Mouse (Mus musculus): ENCODE data around the gene Cacnb3. TPM values are rescaled to one million over a fixed set of nuclear protein-coding genes. Genes with fewer than 3 reads are reported as not detected.
A peak's percentile ranks its signal among the peaks of the same experiment; 100 is the strongest.

The Cacnb3 gene
- polyA plus RNA-seq, 1 experiment from 2014 or later = 27.2 TPM

DNA sequence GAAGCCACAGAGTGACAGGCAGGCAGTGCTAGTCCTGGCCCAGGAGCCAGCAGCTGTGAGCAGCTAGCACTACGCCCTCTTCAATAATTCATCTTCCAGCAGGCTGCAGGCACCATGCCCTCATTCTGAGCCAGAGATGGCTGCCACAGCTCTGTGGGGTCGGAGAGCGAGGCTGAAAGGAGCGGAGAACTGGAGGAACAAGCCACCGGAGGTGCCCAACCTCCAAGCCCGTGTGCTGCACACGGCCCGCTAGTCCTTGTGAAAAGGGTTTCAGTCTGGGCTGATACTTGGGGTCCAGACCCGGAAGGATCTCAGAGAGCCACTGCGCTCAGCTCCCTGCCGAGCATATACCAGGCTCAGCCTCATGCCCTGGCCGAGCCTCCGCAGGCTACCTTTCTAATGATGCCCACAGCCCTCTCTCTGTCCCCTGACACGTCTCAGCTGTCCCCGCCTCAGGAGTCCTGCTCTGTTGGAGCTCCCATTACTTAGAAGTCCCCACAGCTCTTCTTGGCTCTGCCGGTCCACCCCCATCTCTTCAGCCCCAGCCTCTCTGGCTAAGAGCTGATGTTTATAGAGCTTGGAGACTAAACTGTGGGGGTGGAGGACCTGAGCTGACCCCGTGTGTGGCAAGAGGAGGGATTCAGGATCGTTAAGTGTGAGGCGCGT, 1.9 kb upstream of the Cacnb3 start:
- WGBS = 8% methylated on average over 20 of the region's 20 CpGs
- Histone ChIP-seq H3K4me2 (peak overlapping the region; percentile 53), H3K4me3 (peak overlapping the region; percentile 4; the same call in 1 of the 2 replicates), H3K9ac (0 out of 2 replicates have a peak overlapping the region, but pooled peaks have one; percentile 18), H3K36me3 (no peaks in the 10 kb centered on the region), H3K27ac (peak overlapping the region; percentile 54), H3K4me1 (peaks cover 51% of the 10 kb centered on the region), H3K9me3 (no peaks in the 10 kb centered on the region), H3K27me3 (peaks cover 35% of the 10 kb centered on the region)
- peak; percentile 40; the same call in 1 of the 2 replicates for ATAC-seq (ENCODE audit: borderline replicate concordance, extremely low read depth, low FRiP score, low TSS enrichment)

DNA sequence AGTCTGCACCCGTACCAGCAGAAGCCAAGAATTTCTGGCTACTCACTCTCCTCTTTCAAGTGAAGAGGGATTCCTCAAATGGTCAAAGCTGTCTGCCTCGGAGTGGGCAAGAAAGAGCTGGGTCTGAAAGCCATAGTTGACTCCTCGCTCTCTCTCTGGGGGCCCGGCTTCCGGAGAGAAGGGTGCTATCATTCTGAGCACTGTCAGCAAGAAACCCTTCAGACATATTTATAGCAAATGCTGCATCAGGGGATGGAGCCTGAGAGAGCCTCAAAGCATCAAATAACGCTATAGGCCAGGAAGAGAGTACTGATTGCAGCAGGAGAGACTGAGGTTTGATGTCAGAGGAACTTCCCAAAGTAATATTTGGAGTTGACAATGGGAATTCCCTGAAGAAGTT, 1.2 kb upstream of the Cacnb3 start:
- no peak overlapping the region for H3K4me3 ChIP-seq
- no peaks in the 10 kb centered on the region for H3K9me3 ChIP-seq
- no peak overlapping the region for H3K9ac ChIP-seq
- WGBS = 28% methylated on average over 6 of the region's 6 CpGs
- no peaks in the 10 kb centered on the region for H3K36me3 ChIP-seq
- H3K27ac ChIP-seq = peak overlapping the region; percentile 54
- peaks cover 43% of the 10 kb centered on the region for H3K27me3 ChIP-seq
- peaks cover 58% of the 10 kb centered on the region for H3K4me1 ChIP-seq
- H3K4me2 ChIP-seq = no peak overlapping the region
- ATAC-seq (ENCODE audit: borderline replicate concordance, extremely low read depth, low FRiP score, low TSS enrichment) = no peak

DNA sequence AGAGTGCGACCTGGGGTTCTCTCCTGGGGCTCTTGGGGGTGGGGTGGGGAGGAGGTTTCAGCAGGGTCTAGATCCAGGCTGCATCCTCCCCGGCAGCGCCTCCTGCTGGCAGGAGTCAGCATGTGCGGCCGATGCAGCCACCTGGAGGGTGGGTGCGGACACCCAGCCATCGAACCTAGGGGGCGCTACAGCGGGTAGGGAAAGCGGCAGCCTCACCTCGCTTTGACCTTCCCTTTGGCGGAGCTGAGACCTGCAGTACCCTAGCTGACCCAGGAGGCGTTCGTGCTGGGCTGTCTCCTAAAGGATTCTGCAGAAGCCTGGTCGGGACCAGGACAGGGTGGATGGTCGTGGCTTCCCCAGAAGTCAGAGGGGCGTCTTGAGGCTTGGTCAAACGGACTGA, 853 bp downstream of the Cacnb3 start:
- peak overlapping the region; percentile 58 for H3K27ac ChIP-seq
- 1% methylated on average over 18 of the region's 18 CpGs for WGBS
- H3K4me1 ChIP-seq = peaks cover 72% of the 10 kb centered on the region
- H3K4me3 ChIP-seq = peak overlapping the region; percentile 88
- peak overlapping the region; percentile 95 for H3K4me2 ChIP-seq
- peaks cover 53% of the 10 kb centered on the region for H3K27me3 ChIP-seq
- H3K9me3 ChIP-seq = no peaks in the 10 kb centered on the region
- ATAC-seq (ENCODE audit: borderline replicate concordance, extremely low read depth, low FRiP score, low TSS enrichment) = 0 out of 2 replicates have a peak, but pooled peaks have one; percentile 1
- no peaks in the 10 kb centered on the region for H3K36me3 ChIP-seq
- 0 out of 2 replicates have a peak overlapping the region, but pooled peaks have one; percentile 14 for H3K9ac ChIP-seq

DNA sequence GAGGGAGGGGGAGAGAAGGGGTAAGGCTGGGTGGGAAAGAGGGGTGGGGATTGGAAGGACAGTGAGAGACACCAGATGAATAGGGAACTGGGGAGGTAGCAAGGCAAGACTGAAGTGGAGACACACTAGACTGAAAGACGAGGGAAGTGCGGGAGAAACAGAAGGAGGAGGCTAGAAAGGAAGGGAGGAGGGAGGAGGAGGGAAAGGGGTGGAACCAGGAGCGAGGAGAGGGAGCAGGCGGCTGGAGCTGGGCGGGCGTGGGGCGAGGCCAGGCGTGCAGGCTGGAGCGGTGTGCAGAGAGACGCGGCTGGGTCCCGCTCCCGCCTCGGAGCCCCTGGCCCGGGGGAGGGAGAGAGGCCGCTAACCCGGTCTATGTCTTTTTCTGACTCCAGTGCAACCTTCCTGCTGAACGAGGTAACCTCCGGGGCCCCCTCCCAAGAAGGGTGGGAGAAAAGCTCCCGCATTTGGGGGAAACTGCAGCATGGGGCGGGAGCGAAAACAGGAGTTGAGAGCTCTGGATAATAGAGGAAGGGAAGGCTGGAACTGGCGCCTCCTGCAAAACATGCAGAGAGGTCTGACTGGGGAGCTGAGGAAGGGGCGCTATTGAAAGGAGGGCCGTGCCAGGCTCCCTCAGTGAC, 1.6 kb downstream of the Cacnb3 start:
- Histone ChIP-seq H3K9ac (peak overlapping the region; percentile 43), H3K27ac (peak overlapping the region; percentile 58), H3K4me1 (peaks cover 76% of the 10 kb centered on the region), H3K4me3 (peak overlapping the region; percentile 88), H3K27me3 (peaks cover 56% of the 10 kb centered on the region), H3K9me3 (no peaks in the 10 kb centered on the region), H3K36me3 (no peaks in the 10 kb centered on the region), H3K4me2 (peak overlapping the region; percentile 95)
- peak; percentile 53; the same call in 1 of the 2 replicates for ATAC-seq (ENCODE audit: borderline replicate concordance, extremely low read depth, low FRiP score, low TSS enrichment)
- WGBS = 2% methylated on average over 23 of the region's 25 CpGs

DNA sequence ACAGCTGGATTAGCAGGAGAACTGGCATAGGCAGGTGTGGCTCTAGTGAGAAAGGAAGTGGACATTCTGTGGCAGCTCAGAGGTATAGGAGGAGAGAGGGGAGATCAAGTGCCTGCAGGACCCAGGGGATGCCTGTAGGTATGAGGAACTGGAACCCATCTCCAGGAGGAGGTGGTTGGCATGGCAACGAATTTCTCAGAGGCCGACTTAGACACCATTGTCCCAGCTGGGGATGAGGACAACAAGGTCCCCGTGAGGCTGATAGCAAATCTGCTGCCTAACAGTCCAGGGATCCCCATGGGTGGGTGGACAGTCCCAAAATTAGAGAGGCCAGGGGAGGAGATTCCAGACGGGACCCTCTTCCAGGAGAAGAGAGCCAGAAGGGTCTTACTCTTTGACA, 2.3 kb downstream of the Cacnb3 start:
- Histone ChIP-seq H3K4me1 (peaks cover 76% of the 10 kb centered on the region), H3K4me2 (peak overlapping the region; percentile 95)

DNA sequence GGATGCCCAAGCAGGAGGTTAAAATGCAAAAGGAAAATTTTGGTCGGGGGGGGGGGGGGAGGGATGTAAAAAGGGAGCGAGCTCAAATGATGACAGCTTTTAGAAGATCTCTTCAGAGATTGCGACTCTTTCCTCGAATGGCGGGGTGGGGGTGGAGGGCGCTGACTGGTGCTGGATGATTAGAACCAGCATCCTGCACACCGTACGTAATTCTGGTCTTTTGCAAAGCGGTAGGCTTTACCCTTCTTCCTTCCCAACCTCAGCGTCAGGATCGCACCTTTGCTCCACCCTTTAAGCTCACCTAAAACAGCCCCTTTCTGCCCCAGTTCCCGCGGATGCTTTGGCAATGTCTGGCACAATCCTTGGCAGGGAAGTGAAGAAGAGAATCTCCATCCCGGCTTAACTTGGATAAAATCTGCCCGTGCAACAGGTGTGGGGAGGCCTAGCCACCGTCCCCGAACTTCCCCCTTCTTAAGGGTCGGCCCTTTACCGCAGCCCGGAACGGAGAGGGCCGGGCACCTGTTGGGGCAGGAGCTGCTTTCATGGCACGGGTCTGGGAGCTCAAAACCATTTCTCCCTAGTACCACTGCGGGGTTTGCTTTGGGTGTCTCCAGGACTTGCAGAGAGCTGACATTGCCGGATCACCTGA, 3.3 kb downstream of the Cacnb3 start:
- peaks cover 56% of the 10 kb centered on the region for H3K27me3 ChIP-seq
- peak overlapping the region; percentile 77; the same call in 1 of the 2 replicates for H3K27ac ChIP-seq
- WGBS = 2% methylated on average over 25 of the region's 25 CpGs

More for the DNA sequence above, 2.3 kb downstream of the Cacnb3 start:
- no peaks in the 10 kb centered on the region for H3K36me3 ChIP-seq
- H3K9me3 ChIP-seq = no peaks in the 10 kb centered on the region
- WGBS = 0% methylated on average over 4 of the region's 4 CpGs
- H3K27me3 ChIP-seq = peaks cover 56% of the 10 kb centered on the region
- H3K4me3 ChIP-seq = peak overlapping the region; percentile 88; the same call in 1 of the 2 replicates
- H3K27ac ChIP-seq = no peak overlapping the region
- peak overlapping the region; percentile 43 for H3K9ac ChIP-seq
- ATAC-seq (ENCODE audit: borderline replicate concordance, extremely low read depth, low FRiP score, low TSS enrichment) = no peak

DNA sequence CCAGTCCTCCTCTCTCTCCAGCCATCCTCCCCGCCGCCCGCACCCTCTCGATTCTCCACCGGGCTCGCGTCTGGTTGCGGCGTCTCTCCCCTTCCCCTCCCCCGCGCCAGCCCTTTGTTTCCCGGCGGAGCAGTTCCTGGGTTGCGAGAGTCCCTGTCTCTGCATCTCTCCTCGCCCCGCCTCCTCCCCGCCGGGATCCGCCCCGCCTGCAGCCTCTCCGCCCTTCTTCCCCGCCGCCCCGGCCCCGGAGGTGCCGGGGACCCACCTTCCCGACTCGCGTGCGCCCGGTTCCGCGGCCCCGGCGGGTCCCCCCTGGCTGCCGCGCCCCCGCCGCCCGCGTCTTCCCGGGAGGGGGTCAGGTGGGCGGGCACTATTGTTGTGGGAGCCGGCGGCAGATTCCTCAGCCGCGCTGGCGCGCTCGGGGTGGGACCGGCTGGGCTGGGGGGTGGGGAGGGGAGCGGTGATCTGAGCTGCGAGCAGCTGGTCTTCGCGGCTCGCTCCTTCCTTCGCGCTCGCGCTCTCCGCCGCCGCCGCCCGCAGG, 4.0 kb downstream of the Cacnb3 start:
- ATAC-seq (ENCODE audit: borderline replicate concordance, extremely low read depth, low FRiP score, low TSS enrichment) = peak; percentile 69; the same call in 1 of the 2 replicates
- Histone ChIP-seq H3K27me3 (peaks cover 56% of the 10 kb centered on the region), H3K4me2 (peak overlapping the region; percentile 95), H3K9ac (peak overlapping the region; percentile 74), H3K9me3 (no peaks in the 10 kb centered on the region), H3K4me1 (peaks cover 61% of the 10 kb centered on the region), H3K4me3 (peak overlapping the region; percentile 88), H3K27ac (peak overlapping the region; percentile 77), H3K36me3 (no peaks in the 10 kb centered on the region)
- WGBS = 1% methylated on average over 64 of the region's 65 CpGs

More for the DNA sequence above, 3.3 kb downstream of the Cacnb3 start:
- no peaks in the 10 kb centered on the region for H3K9me3 ChIP-seq
- H3K4me2 ChIP-seq = peak overlapping the region; percentile 95
- peak overlapping the region; percentile 74 for H3K9ac ChIP-seq
- H3K36me3 ChIP-seq = no peaks in the 10 kb centered on the region
- peaks cover 67% of the 10 kb centered on the region for H3K4me1 ChIP-seq
- peak overlapping the region; percentile 88 for H3K4me3 ChIP-seq
- no peak for ATAC-seq (ENCODE audit: borderline replicate concordance, extremely low read depth, low FRiP score, low TSS enrichment)

DNA sequence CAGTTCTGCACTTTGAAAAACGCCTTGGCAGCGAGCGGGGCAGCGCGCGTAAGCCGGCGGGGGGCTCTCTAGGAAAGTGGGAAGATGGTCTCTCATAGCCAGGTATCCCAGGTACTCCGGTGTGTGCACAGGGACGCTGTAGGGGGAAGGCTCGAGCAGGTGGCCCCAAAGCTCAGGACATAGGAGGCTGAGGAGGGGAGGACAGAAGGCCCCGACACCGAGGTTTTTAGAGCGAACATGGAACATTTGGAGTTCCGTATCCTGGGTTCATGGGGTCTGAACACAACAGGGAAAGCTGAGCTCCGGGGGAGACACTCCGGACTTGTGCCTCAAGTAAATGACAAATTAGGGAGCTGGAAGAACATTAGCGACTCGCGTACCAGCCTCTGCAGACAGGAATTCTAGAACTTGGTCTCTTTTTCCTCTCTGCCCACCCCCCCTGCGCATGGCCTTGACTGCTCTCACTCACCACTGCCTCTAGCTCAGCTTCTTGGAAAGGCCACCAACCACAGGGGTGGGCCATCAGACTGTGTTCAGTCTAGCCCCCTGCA, 4.7 kb downstream of the Cacnb3 start:
- H3K9me3 ChIP-seq = no peaks in the 10 kb centered on the region
- H3K4me2 ChIP-seq = peak overlapping the region; percentile 95
- H3K27me3 ChIP-seq = peaks cover 49% of the 10 kb centered on the region
- 2% methylated on average over 21 of the region's 21 CpGs for WGBS
- H3K4me3 ChIP-seq = peak overlapping the region; percentile 88
- ATAC-seq (ENCODE audit: borderline replicate concordance, extremely low read depth, low FRiP score, low TSS enrichment) = no peak
- H3K27ac ChIP-seq = 0 out of 2 replicates have a peak overlapping the region, but pooled peaks have one; percentile 77
- H3K9ac ChIP-seq = peak overlapping the region; percentile 74
- H3K4me1 ChIP-seq = peaks cover 55% of the 10 kb centered on the region
- 0 out of 2 replicates have a peak, but pooled peaks cover 4% of the 10 kb centered on the region for H3K36me3 ChIP-seq

DNA sequence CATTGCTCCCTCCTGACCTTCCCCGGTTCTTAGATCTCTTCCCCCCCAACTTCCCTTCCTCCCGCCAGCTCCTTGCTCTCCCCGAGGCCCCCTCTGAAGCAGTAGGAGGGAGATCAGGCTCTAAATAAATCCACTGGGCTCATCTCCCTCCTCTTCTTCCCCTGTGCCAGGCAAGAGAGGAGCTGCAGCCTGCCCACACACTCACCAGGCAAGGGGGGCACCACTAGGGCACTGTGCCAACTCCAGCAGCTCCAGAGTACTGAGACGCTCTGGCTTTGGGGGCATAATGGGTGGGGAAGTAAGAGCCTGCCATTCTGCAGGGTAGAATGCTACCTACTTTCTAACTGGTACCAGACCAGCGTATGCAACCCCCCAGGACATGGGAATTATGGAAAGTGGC, 5.9 kb downstream of the Cacnb3 start:
- H3K9ac ChIP-seq = no peak overlapping the region
- H3K27ac ChIP-seq = no peak overlapping the region
- 0 out of 2 replicates have a peak, but pooled peaks cover 5% of the 10 kb centered on the region for H3K36me3 ChIP-seq
- no peak for ATAC-seq (ENCODE audit: borderline replicate concordance, extremely low read depth, low FRiP score, low TSS enrichment)
- H3K27me3 ChIP-seq = peaks cover 38% of the 10 kb centered on the region
- H3K4me2 ChIP-seq = peak overlapping the region; percentile 95; the same call in 1 of the 2 replicates
- peaks cover 45% of the 10 kb centered on the region for H3K4me1 ChIP-seq
- no peaks in the 10 kb centered on the region for H3K9me3 ChIP-seq
- 51% methylated on average over 5 of the region's 5 CpGs for WGBS
- 0 out of 2 replicates have a peak overlapping the region, but pooled peaks have one; percentile 88 for H3K4me3 ChIP-seq

DNA sequence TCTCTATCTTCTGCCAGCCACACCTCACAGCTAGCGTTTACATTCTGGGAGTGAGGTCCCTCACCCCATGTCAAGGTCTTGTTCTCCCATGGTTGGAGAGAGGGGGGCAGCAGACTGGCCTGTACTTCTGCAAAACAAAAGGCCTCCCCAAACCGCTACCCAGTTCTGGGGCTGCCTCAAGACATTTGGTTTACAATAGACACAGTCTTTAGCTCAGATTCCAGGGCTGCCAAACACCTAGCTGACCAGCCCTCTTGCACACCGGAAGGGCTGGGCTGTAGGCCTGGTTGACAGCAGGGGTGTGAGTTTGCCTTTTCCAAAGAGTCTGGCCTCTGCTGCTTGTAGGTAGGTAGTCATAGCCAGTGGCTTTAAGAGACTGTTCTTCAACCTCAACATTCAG, 6.5 kb downstream of the Cacnb3 start:
- no peak overlapping the region for H3K4me2 ChIP-seq
- no peak overlapping the region for H3K9ac ChIP-seq
- ATAC-seq (ENCODE audit: borderline replicate concordance, extremely low read depth, low FRiP score, low TSS enrichment) = no peak
- no peak overlapping the region for H3K27ac ChIP-seq
- peaks cover 10% of the 10 kb centered on the region for H3K36me3 ChIP-seq
- H3K4me3 ChIP-seq = no peak overlapping the region
- no peaks in the 10 kb centered on the region for H3K9me3 ChIP-seq
- WGBS = 56% methylated on average over 3 of the region's 3 CpGs
- peaks cover 34% of the 10 kb centered on the region for H3K27me3 ChIP-seq
- H3K4me1 ChIP-seq = peaks cover 39% of the 10 kb centered on the region

DNA sequence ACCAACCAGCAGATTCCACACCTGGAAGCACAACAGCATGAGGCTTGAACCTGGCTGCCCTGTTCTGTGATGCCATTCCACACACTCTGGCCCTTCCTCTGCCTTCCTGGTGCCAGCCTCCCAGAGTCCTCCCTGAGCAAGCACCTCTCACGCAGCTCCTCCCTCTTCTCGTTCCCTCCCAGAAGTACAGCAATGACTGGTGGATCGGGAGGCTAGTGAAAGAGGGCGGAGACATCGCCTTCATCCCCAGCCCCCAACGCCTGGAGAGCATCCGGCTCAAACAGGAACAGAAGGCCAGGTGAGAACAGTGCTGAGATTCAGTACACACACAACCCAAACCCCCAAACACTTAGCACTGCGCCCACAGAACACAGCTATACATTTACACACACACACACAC, 9.5 kb downstream of the Cacnb3 start:
- Histone ChIP-seq H3K9ac (no peak overlapping the region; the same call in 1 of the 2 replicates), H3K4me1 (peaks cover 17% of the 10 kb centered on the region), H3K9me3 (no peaks in the 10 kb centered on the region), H3K4me3 (no peak overlapping the region), H3K27ac (no peak overlapping the region), H3K27me3 (peaks cover 11% of the 10 kb centered on the region; the same call in 1 of the 2 replicates), H3K36me3 (peaks cover 37% of the 10 kb centered on the region), H3K4me2 (no peak overlapping the region)
- peak; percentile 41; the same call in 1 of the 2 replicates for ATAC-seq (ENCODE audit: borderline replicate concordance, extremely low read depth, low FRiP score, low TSS enrichment)
- WGBS = 29% methylated on average over 8 of the region's 8 CpGs

Data from lung, embryonic 15.5 days (tissue).